Mouse (Mus musculus) limb, embryonic 12.5 days (tissue): ENCODE measurements at regions not wholly inside any gene's neighbourhood (a gene's known extent, or its start where the extent isn't known, plus 50 kb on each side); places are given as distances from the start of the nearest gene placed in this dataset.
"Not testable (repeated sequence)": the region's sequence is repeated elsewhere in the genome, so short reads cannot be mapped to it uniquely, and the experiment has no call there.

Experiments
- ATAC-seq: fragments of 200-750 bp; cut with Nextera tagmentation; 2 replicates; pipeline ENCODE4 v1.8.0; 2017; ENCODE audit warnings: low read depth, moderate TSS enrichment; ENCODE audit not compliant: insufficient number of reproducible peaks, insufficient read depth, low FRiP score, low TSS enrichment
- H3K27ac ChIP-seq: fragments of 300-500 bp; sonication (generic); 2 replicates; pipeline ENCODE4 v1.5.1; 2016; ENCODE audit warnings: mild to moderate bottlenecking, moderate library complexity
- H3K27me3 ChIP-seq: fragments of 300-500 bp; sonication (generic); 2 replicates; pipeline ENCODE4 v1.6.1; 2016; ENCODE audit warnings: mild to moderate bottlenecking, moderate library complexity
- H3K36me3 ChIP-seq: fragments of 300-500 bp; sonication (generic); 2 replicates; pipeline ENCODE4 v1.6.1; 2016; ENCODE audit warnings: mild to moderate bottlenecking, moderate library complexity
- H3K4me1 ChIP-seq: fragments of 300-500 bp; sonication (generic); replicated peaks from 2 replicates; pipeline ENCODE4 v1.6.1; 2016
- H3K4me2 ChIP-seq: fragments of 300-500 bp; sonication (generic); 2 replicates; pipeline ENCODE4 v1.6.1; 2016; ENCODE audit warnings: mild to moderate bottlenecking, moderate library complexity
- H3K4me3 ChIP-seq: fragments of 300-500 bp; sonication (generic); replicated peaks from 2 replicates; pipeline ENCODE4 v1.5.1; 2016; ENCODE audit warnings: mild to moderate bottlenecking
- H3K9ac ChIP-seq: fragments of 300-500 bp; sonication (generic); replicated peaks from 2 replicates; pipeline ENCODE4 v1.6.1; 2016; ENCODE audit warnings: mild to moderate bottlenecking, moderate library complexity
- H3K9me3 ChIP-seq: fragments of 300-500 bp; sonication (generic); 2 replicates; pipeline ENCODE4 v1.6.1; 2016; ENCODE audit warnings: mild to moderate bottlenecking, moderate library complexity
- WGBS: fragments of 180-500 bp; shearing (Covaris S2); methylation state at CpG from one replicate; pipeline ENCODE4 v1.1.7; 2016; 5-methylcytosine and 5-hydroxymethylcytosine counted together

GRCm38 (mm10) chr5:133885016-133885415 is 214.5 kb upstream of the Castor2 start:
- peak; percentile 82 for ATAC-seq
- H3K4me3 ChIP-seq = no peak overlapping the region
- H3K9ac ChIP-seq = no peak overlapping the region
- 14% methylated on average over 6 of the region's 6 CpGs for WGBS
- H3K4me2 ChIP-seq = 0 out of 2 replicates have a peak overlapping the region, but pooled peaks have one; percentile 0
- H3K36me3 ChIP-seq = no peaks in the 10 kb centered on the region
- H3K27ac ChIP-seq = peak overlapping the region; percentile 86
- peaks cover 14% of the 10 kb centered on the region for H3K4me1 ChIP-seq
- 0 out of 2 replicates have a peak, but pooled peaks cover 3% of the 10 kb centered on the region for H3K27me3 ChIP-seq
- H3K9me3 ChIP-seq = no peaks in the 10 kb centered on the region

- peak overlapping the region; percentile 86 for H3K27ac ChIP-seq
- no peak overlapping the region for H3K9ac ChIP-seq
- ATAC-seq = no peak
- H3K9me3 ChIP-seq = no peaks in the 10 kb centered on the region
- H3K4me3 ChIP-seq = no peak overlapping the region
- H3K4me2 ChIP-seq = no peak overlapping the region
- no peaks in the 10 kb centered on the region for H3K27me3 ChIP-seq
- 68% methylated on average over 2 of the region's 2 CpGs for WGBS
- H3K4me1 ChIP-seq = peaks cover 14% of the 10 kb centered on the region
- no peaks in the 10 kb centered on the region for H3K36me3 ChIP-seq
Observed at GRCm38 (mm10) chr5:133884593-133884992, 214.9 kb upstream of the Castor2 start.

DNA sequence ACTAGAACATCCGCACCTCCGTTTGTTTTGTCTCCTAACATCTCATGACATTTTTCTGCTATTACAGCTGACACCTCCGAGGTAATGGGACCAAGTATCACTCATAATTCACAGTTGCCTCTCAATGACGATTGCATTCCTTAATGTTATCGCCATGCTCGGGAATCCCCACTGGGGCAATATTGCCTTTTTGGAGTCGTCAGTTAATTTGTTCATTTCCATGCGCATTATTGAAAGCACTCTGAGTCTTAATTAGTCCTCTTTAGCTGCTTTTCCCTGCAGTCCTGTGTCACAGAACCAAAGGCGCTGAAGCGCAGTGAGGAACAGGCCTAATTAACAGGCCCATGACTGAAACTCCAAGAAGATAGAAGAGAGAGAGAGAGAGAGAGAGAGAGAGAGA is 255.0 kb upstream of the Castor2 start:
- 0 out of 2 replicates have a peak, but pooled peaks cover 6% of the 10 kb centered on the region for H3K27me3 ChIP-seq
- no peak overlapping the region for H3K4me3 ChIP-seq
- no peaks in the 10 kb centered on the region for H3K36me3 ChIP-seq
- ATAC-seq = no peak
- no peak overlapping the region for H3K4me2 ChIP-seq
- no peak overlapping the region for H3K27ac ChIP-seq
- no peaks in the 10 kb centered on the region for H3K9me3 ChIP-seq
- WGBS = 57% methylated on average over 10 of the region's 10 CpGs
- no peak overlapping the region for H3K9ac ChIP-seq
- no peaks in the 10 kb centered on the region for H3K4me1 ChIP-seq

- H3K4me2 ChIP-seq = peak overlapping the region; percentile 37; the same call in 1 of the 2 replicates
- not testable (repeated sequence) for H3K27ac ChIP-seq, H3K9ac ChIP-seq, H3K4me1 ChIP-seq, H3K27me3 ChIP-seq, H3K36me3 ChIP-seq, H3K9me3 ChIP-seq, ATAC-seq
- peak overlapping the region; percentile 19; the same call in 1 of the 2 replicates for H3K4me3 ChIP-seq
- WGBS = 53% methylated on average over 17 of the region's 42 CpGs
Observed at GRCm38 (mm10) chr5:133842059-133842706, 257.3 kb upstream of the Castor2 start.

- 45% methylated on average over 5 of the region's 5 CpGs for WGBS
- no peak for ATAC-seq
- H3K9ac ChIP-seq = no peak overlapping the region
- no peaks in the 10 kb centered on the region for H3K9me3 ChIP-seq
- peaks cover 7% of the 10 kb centered on the region; the same call in 1 of the 2 replicates for H3K4me1 ChIP-seq
- no peak overlapping the region for H3K4me3 ChIP-seq
- H3K4me2 ChIP-seq = no peak overlapping the region
- peak overlapping the region; percentile 62; the same call in 1 of the 2 replicates for H3K27ac ChIP-seq
- H3K36me3 ChIP-seq = no peaks in the 10 kb centered on the region
- 0 out of 2 replicates have a peak, but pooled peaks cover 6% of the 10 kb centered on the region for H3K27me3 ChIP-seq
Observed at GRCm38 (mm10) chr5:133838286-133838685, 261.2 kb upstream of the Castor2 start.

- H3K9ac ChIP-seq = no peak overlapping the region
- H3K36me3 ChIP-seq = no peaks in the 10 kb centered on the region
- no peak overlapping the region for H3K27ac ChIP-seq
- WGBS = 68% methylated on average over 7 of the region's 7 CpGs
- no peaks in the 10 kb centered on the region for H3K9me3 ChIP-seq
- H3K4me2 ChIP-seq = no peak overlapping the region
- no peak overlapping the region for H3K4me3 ChIP-seq
- no peaks in the 10 kb centered on the region for H3K27me3 ChIP-seq
- ATAC-seq = no peak
- peaks cover 2% of the 10 kb centered on the region; the same call in 1 of the 2 replicates for H3K4me1 ChIP-seq
Observed at GRCm38 (mm10) chr5:133833217-133833616, 266.3 kb upstream of the Castor2 start.

GRCm38 (mm10) chr5:133828226-133828625 is 271.3 kb upstream of the Castor2 start:
- H3K4me1 ChIP-seq = no peaks in the 10 kb centered on the region
- no peaks in the 10 kb centered on the region for H3K9me3 ChIP-seq
- no peak overlapping the region for H3K4me3 ChIP-seq
- no peak for ATAC-seq
- WGBS = 90% methylated on average over 13 of the region's 13 CpGs
- H3K4me2 ChIP-seq = no peak overlapping the region
- H3K27me3 ChIP-seq = no peaks in the 10 kb centered on the region
- H3K27ac ChIP-seq = no peak overlapping the region
- no peak overlapping the region for H3K9ac ChIP-seq
- H3K36me3 ChIP-seq = no peaks in the 10 kb centered on the region

GRCm38 (mm10) chr5:133823871-133824270 is 275.6 kb upstream of the Castor2 start:
- Histone ChIP-seq H3K27ac (no peak overlapping the region), H3K27me3 (no peaks in the 10 kb centered on the region), H3K4me3 (no peak overlapping the region), H3K4me2 (no peak overlapping the region), H3K9ac (no peak overlapping the region), H3K9me3 (no peaks in the 10 kb centered on the region), H3K36me3 (no peaks in the 10 kb centered on the region), H3K4me1 (peaks cover 23% of the 10 kb centered on the region)
- no peak for ATAC-seq
- WGBS = 78% methylated on average over 3 of the region's 3 CpGs

GRCm38 (mm10) chr5:133821273-133821672 is 278.2 kb upstream of the Castor2 start:
- no peak overlapping the region for H3K4me3 ChIP-seq
- 7% methylated on average over 3 of the region's 3 CpGs for WGBS
- H3K36me3 ChIP-seq = no peaks in the 10 kb centered on the region
- H3K4me1 ChIP-seq = peaks cover 23% of the 10 kb centered on the region
- ATAC-seq = peak; percentile 82
- H3K4me2 ChIP-seq = no peak overlapping the region
- H3K9ac ChIP-seq = no peak overlapping the region
- peak overlapping the region; percentile 81 for H3K27ac ChIP-seq
- H3K9me3 ChIP-seq = no peaks in the 10 kb centered on the region
- no peaks in the 10 kb centered on the region for H3K27me3 ChIP-seq

DNA sequence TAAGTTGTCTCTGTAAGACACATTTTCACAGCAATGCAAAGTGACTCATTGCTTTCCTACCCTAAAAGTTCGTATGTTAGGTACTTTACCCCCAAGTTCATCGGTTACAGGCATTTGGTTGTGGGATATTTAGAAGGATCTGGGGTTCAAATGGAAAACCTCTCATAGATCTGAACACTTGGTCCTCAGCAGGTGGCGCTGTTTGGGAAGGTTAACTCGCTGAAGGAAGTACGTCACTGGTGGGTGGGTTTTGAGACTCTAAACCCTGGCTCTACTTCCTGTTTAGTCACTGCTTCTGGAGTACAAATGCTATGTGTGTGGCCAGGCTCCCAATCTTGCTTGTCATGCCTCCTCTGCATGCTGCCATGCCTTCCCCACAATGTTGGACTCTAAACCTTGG is 284.0 kb upstream of the Castor2 start:
- H3K9ac ChIP-seq = no peak overlapping the region
- H3K4me3 ChIP-seq = no peak overlapping the region
- no peaks in the 10 kb centered on the region for H3K27me3 ChIP-seq
- no peak overlapping the region for H3K27ac ChIP-seq
- no peaks in the 10 kb centered on the region for H3K9me3 ChIP-seq
- H3K36me3 ChIP-seq = no peaks in the 10 kb centered on the region
- peaks cover 5% of the 10 kb centered on the region; the same call in 1 of the 2 replicates for H3K4me1 ChIP-seq
- no peak for ATAC-seq
- H3K4me2 ChIP-seq = no peak overlapping the region
- 84% methylated on average over 5 of the region's 5 CpGs for WGBS

- Histone ChIP-seq H3K4me3 (no peak overlapping the region), H3K27me3 (no peaks in the 10 kb centered on the region), H3K9ac (no peak overlapping the region), H3K27ac (no peak overlapping the region), H3K36me3 (no peaks in the 10 kb centered on the region), H3K4me2 (no peak overlapping the region), H3K9me3 (no peaks in the 10 kb centered on the region), H3K4me1 (peaks cover 7% of the 10 kb centered on the region; the same call in 1 of the 2 replicates)
- 66% methylated on average over 6 of the region's 6 CpGs for WGBS
- no peak for ATAC-seq
Observed at GRCm38 (mm10) chr5:133814436-133814835, 285.1 kb upstream of the Castor2 start.

- H3K36me3 ChIP-seq = no peaks in the 10 kb centered on the region
- no peak for ATAC-seq
- H3K27ac ChIP-seq = no peak overlapping the region
- no peak overlapping the region for H3K9ac ChIP-seq
- no peaks in the 10 kb centered on the region for H3K27me3 ChIP-seq
- no peak overlapping the region for H3K4me2 ChIP-seq
- H3K4me3 ChIP-seq = no peak overlapping the region
- no peaks in the 10 kb centered on the region for H3K9me3 ChIP-seq
- peaks cover 12% of the 10 kb centered on the region; the same call in 1 of the 2 replicates for H3K4me1 ChIP-seq
- WGBS = 72% methylated on average over 6 of the region's 6 CpGs
Observed at GRCm38 (mm10) chr5:133812216-133812615, 287.3 kb upstream of the Castor2 start.
